Mouse (Mus musculus) CH12.LX (cell line): ENCODE measurements around the gene Wnt11.

Source experiments
- CTCF ChIP-seq, 2 experiments: IDR thresholded peaks in 1 of 2; conservative IDR thresholded peaks in 1 of 2; 2 replicates each; pipeline ENCODE4 v1.5.1; 2011 to 2012; ENCODE audit warnings: low read depth in 2 of 2, low read length in 2 of 2, improper control_type of control experiment in 1 of 2, inconsistent platforms in 1 of 2, mild to moderate bottlenecking in 1 of 2, moderate library complexity in 1 of 2
- EP300 ChIP-seq: IDR thresholded peaks from 2 replicates; pipeline ENCODE4 v1.6.1; 2011; ENCODE audit warnings: low read length, improper control_type of control experiment
- MAFK ChIP-seq: IDR thresholded peaks from 2 replicates; pipeline ENCODE4 v1.6.1; 2011; ENCODE audit warnings: low read length, improper control_type of control experiment; ENCODE audit not compliant: insufficient replicate concordance
- POLR2AphosphoS2 ChIP-seq: IDR thresholded peaks from 2 replicates; pipeline ENCODE4 v1.6.1; 2011; ENCODE audit warnings: low read depth, low read length, improper control_type of control experiment
- SMC3 ChIP-seq: IDR thresholded peaks from 2 replicates; pipeline ENCODE4 v1.6.1; 2011; ENCODE audit warnings: low read depth, low read length, improper control_type of control experiment
- ZKSCAN1 ChIP-seq: IDR thresholded peaks from 2 replicates; pipeline ENCODE4 v1.6.1; 2012; ENCODE audit warnings: low read depth, inconsistent platforms, low read length, improper control_type of control experiment, borderline replicate concordance

DNA sequence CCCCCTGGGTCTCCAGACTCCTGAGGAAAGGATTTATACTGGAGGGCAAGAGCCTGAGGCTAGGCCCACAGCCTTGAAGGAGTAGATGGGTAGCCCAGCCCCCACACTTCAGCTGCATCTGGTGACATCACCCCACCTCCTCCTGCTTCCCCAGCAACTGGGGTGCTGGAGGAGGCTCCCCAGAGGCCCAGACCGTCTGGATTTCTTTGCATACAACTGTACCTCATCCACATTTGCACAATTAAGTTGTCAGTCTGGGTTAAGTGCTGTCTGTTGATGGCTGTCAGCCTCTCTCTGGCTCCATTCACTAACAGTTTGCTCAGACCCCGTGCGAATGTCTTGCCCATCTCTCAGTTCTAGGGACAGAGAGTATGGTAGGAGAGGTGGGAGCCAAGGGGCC, 6.9 kb upstream of the Wnt11 start:
- TF ChIP-seq CTCF (conservative IDR thresholded peaks at IDR 0.05 in 1 of 2, IDR thresholded peaks at IDR 0.05 in 1 of 2; ENCODE audit: low read depth in 2 of 2, low read length in 2 of 2) (no peak), ZKSCAN1 (no peak), MAFK (no peak), SMC3 (no peak), EP300 (no peak), POLR2AphosphoS2 (no peak)
